Mouse (Mus musculus): ENCODE measurements at regions not wholly inside any gene's neighbourhood (a gene's known extent, or its start where the extent isn't known, plus 50 kb on each side); places are given as distances from the start of the nearest gene placed in this dataset.
"Not testable (repeated sequence)": the region's sequence is repeated elsewhere in the genome, so short reads cannot be mapped to it uniquely, and the experiment has no call there.

DNA sequence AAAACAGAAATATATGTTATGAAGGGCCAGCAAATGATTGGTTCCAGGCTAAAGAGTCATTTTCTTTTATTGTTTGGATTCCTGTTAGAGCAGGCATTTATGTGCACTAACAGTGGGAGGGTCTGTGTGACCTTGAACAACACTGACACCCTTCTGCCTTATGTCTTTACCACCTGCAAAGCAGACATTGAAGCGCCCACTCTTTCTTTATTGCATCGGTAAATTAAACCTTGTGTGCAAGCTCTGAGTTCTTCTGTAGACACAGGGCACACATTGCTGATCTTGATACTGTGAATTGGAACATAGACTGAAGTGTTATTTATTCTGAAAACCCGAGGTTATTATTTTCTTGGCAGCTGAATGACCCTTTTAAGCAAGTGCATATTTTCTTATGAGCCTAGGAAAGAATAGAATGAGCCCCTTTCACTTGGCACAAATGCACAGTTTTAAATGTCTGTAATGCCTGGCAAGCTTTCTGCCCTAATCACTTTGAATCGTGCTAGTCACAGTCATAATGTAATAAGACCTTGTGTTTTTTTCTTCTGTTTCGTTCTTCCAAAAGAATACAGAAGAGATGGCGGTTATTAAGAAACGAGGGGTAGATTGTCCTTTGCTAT lies 125.1 kb upstream of the Cobl start:
- no peak for DNase-seq (ENCODE audit: extremely low spot score in 1 of 2, low spot score in 1 of 2)

DNA sequence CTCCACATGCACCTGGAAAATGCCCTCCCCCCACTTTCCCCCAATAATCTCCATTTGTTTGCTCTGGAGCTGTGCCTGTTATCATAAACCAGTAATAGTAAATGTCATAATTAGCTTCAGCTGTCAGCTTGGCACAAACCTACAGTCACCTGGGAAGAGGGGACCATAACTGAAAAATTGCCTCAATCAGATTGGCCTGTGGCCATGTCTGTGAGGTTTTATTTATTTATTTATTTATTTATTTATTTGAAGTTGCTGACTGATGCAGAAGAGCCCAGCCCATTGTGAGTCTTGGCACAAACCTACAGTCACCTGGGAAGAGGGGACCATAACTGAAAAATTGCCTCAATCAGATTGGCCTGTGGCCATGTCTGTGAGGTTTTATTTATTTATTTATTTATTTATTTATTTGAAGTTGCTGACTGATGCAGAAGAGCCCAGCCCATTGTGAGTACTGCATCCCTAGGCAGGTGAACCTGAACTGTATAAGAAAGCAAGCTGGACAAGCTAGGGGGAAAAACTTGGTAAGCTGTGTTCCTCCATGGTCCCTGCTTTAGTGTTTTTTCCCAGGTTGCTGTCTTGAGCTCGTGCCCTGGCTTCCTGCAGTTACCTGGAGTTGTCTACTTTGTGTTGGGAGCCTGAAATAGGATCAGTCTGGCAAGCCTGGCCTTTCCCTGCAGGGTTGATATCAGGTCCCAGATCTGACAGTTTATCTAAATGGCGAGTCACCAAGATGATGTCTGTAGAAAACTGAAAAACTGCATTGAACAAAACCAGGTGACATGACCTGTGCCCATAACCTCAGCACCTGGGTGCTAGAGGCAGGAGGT lies 120.3 kb upstream of the Cobl start:
- DNase-seq (ENCODE audit: extremely low spot score in 1 of 2, low spot score in 1 of 2) = not testable (repeated sequence)

GRCm38 (mm10) chr11:12578999-12579576 lies 114.3 kb upstream of the Cobl start:
- DNase-seq (ENCODE audit: extremely low spot score in 1 of 2, low spot score in 1 of 2) = peak; percentile 25 to 83

DNA sequence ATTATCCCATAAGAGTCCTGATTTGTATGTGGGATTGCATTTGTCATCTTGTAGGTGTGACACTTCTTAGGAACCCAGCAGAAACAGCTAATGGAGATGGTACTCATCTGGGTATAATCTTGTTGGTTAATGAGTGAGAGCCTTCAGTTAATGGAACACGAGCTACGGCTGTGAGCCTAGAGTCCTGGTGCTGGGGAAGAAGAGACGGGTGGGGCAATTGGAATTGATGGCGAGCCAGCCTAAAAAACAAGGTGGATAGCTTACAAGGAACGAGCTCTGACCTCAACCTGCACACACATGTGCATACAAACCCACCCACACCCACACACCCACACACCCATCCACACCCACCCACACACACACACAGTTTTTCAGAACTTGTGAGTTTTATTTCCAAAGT lies 94.9 kb upstream of the Cobl start:
- DNase-seq (ENCODE audit: extremely low spot score in 1 of 2, low spot score in 1 of 2) = no peak

GRCm38 (mm10) chr11:12558995-12559633 lies 94.4 kb upstream of the Cobl start:
- DNase-seq (ENCODE audit: extremely low spot score in 1 of 2, low spot score in 1 of 2) = peak; percentile 38 to 88

DNA sequence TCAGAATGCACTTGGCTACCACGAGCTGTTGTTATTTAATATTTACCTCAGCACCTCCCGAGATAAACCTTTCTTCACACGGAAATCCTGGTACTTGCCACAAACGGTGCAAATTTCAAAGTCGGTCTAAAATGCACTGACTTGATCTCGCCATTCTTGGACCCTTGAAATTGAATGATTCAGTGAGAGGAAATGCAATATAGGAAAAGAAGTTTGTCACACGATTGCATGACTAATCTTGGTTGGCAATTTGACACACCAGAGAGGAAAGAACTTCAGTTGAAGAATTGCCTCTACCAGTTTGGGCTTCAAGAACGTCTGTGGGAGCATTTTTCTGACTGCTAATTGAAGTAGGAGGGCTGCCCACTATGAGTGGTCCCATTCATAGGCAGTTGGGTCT lies 93.4 kb upstream of the Cobl start:
- no peak for DNase-seq (ENCODE audit: extremely low spot score in 1 of 2, low spot score in 1 of 2)

DNA sequence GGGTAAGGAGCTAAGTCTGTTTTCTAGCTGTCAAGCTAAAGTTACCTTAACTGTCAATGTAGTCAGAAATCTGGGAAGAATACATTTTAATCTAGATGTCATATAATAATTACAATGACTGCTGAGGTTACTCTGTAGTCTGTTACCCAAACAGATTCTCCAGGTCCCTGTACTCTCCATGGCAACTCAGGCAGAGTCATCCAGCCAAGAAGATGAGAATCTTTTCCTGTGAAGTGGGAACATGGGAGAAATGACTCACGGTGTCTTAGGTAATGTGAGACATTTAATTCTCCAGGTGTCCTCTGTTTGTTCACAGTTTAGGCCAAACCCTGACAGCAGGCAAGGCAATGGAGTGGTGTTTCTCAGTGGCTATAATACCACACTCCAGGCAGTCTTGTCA lies 81.0 kb upstream of the Cobl start:
- DNase-seq (ENCODE audit: extremely low spot score in 1 of 2, low spot score in 1 of 2) = no peak

DNA sequence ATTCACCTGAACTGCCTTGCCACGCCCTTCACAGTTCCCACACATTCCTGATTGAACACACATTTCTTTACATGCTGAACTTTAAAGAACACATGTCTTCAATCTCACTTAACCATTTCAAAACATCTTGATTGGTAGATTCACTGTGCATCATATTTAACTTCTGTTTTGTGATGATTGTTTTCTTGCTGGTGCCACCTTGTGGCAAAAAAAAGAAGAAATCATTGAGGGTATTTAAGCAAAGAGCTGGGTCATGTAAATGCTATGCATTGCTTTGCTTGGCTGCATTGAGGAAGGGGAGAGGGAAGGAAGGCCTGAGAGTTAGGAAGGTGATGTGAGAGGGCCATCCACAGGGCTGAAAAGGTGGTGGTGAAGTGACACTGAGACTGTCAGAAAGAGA lies 78.3 kb upstream of the Cobl start:
- DNase-seq (ENCODE audit: extremely low spot score in 1 of 2, low spot score in 1 of 2) = peak in 1 of 2 experiments; percentile 66

- DNase-seq (ENCODE audit: extremely low spot score in 1 of 2, low spot score in 1 of 2) = peak in 1 of 2 experiments; percentile 57
Measured at GRCm38 (mm10) chr11:12540333-12540870, 75.6 kb upstream of the Cobl start.

- DNase-seq (ENCODE audit: extremely low spot score in 1 of 2, low spot score in 1 of 2) = no peak
Measured at GRCm38 (mm10) chr11:12535063-12535462, 70.3 kb upstream of the Cobl start.

- DNase-seq (ENCODE audit: extremely low spot score in 1 of 2, low spot score in 1 of 2) = peak; percentile 82 to 85
Measured at GRCm38 (mm10) chr11:12532288-12532687, 67.5 kb upstream of the Cobl start.

DNA sequence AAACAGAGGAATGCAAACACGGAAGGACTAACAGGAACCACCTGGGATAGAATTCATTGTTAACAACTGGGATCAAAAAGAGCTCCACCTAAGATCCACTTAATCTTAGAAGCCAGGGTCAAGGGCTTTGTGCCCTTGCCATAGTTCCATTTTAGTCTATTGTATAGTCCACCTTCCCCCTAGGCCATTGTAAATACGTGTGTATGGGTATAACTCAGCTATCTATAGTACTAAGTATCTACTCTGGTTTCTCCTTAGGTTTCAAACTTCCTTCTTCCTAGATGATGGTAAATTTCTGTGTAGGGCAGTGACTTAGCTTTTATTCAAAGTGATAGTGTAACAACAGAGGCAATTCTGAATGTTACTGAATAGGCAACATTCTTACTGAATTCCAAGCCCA lies 57.3 kb upstream of the Cobl start:
- DNase-seq (ENCODE audit: extremely low spot score in 1 of 2, low spot score in 1 of 2) = not testable (repeated sequence)

- peak in 1 of 2 experiments; percentile 41 for DNase-seq (ENCODE audit: extremely low spot score in 1 of 2, low spot score in 1 of 2)
Measured at GRCm38 (mm10) chr11:12521286-12521685, 56.5 kb upstream of the Cobl start.

DNA sequence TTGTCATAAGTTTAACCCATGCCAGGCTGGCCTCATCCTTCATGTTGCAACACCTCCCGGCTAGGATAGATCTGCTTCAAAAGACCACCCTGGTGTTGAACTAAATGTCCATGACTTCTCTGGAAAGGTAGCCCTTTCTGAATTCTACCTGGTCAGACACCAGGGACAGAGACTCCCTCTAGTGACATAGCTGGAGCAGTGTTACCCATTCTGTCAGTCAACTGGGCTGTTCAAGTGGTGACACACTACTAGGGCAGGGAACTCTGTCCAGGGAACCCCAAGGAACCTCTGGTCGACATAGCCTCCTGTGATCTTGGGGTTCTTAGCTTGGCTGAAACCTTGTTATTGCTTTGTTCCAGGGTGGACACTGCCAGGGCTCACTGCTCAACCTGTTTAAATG lies 51.6 kb upstream of the Cobl start:
- DNase-seq (ENCODE audit: extremely low spot score in 1 of 2, low spot score in 1 of 2) = no peak
